Comparison of ENCODE assay signal across 14 mouse cellular contexts in genomic region chr7:46462287-46462686, GRCm38 (mm10).
"Had no signal": no experiment of that assay in that cellular context is flagged by ENCODE, and none has a peak within 500 bp of the region (broad histone marks: within the 10 kb centered on the region; RNA-seq: fewer than 3 reads in every experiment).

No protein-coding gene starts in this region.

- H3K4me2 ChIP-seq: liver, embryonic 13.5 days; midbrain, embryonic 13.5 days had no signal

- H3K9me3 ChIP-seq: liver, embryonic 13.5 days; midbrain, embryonic 13.5 days had no signal

- H3K36me3 ChIP-seq: liver, embryonic 13.5 days; midbrain, embryonic 13.5 days had no signal

- H3K9ac ChIP-seq: liver, embryonic 13.5 days; midbrain, embryonic 13.5 days had no signal

- H3K27ac ChIP-seq: layer of hippocampus, adult 2 months; left cerebral cortex, adult 2 months; liver, embryonic 13.5 days; macrophage; midbrain, embryonic 13.5 days; stomach, postnatal 0 days had no signal

- H3K4me1 ChIP-seq: liver, embryonic 13.5 days had no signal

- H3K4me3 ChIP-seq: layer of hippocampus, adult 2 months; left cerebral cortex, adult 2 months; liver, embryonic 13.5 days; midbrain, embryonic 13.5 days had no signal

- H3K27me3 ChIP-seq: liver, embryonic 13.5 days; midbrain, embryonic 13.5 days had no signal

- ATAC-seq: midbrain, embryonic 13.5 days had no signal

- DNase-seq: kidney, adult 18-20 months; kidney, adult 9 months; kidney, postnatal 14 days; kidney, postnatal 4 days; liver, embryonic 13.5 days; lung, adult 2 months; thymus, adult 2 months; thymus, postnatal 14 days; thymus, postnatal 4 days had no signal
